Mouse (Mus musculus) kidney, postnatal 0 days (tissue): Measurements from ENCODE around the gene Lypd4. TPM values are rescaled to one million over a fixed set of nuclear protein-coding genes. Genes with fewer than 3 reads are reported as not detected.
A peak's percentile ranks its signal among the peaks of the same experiment; 100 is the strongest.

Source experiments
- ATAC-seq: fragments of 200-750 bp; cut with Nextera tagmentation; replicated peaks from 2 replicates; pipeline ENCODE4 v1.8.0; 2017; ENCODE audit warnings: low read depth, moderate number of reproducible peaks, moderate TSS enrichment, moderate library complexity; ENCODE audit not compliant: low FRiP score
- DNase-seq: peaks from one replicate; pipeline ENCODE4 v3.0.0-alpha.2; 2016; ENCODE audit warnings: low spot score
- H3K27ac ChIP-seq: fragments of 300-500 bp; sonication (generic); 2 replicates; pipeline ENCODE4 v1.5.1; 2014; ENCODE audit warnings: mild to moderate bottlenecking
- H3K27me3 ChIP-seq: fragments of 300-500 bp; sonication (generic); 2 replicates; pipeline ENCODE4 v1.6.1; 2014; ENCODE audit warnings: low read length, mixed read lengths; ENCODE audit not compliant: insufficient read depth
- H3K36me3 ChIP-seq: fragments of 300-500 bp; sonication (generic); 2 replicates; pipeline ENCODE4 v1.6.1; 2014; ENCODE audit warnings: low read length, mixed read lengths; ENCODE audit not compliant: insufficient read depth
- H3K4me1 ChIP-seq: fragments of 300-500 bp; sonication (generic); replicated peaks from 2 replicates; pipeline ENCODE4 v1.6.1; 2014; ENCODE audit warnings: antibody characterized with exemption, low read length, mixed read lengths; ENCODE audit not compliant: insufficient read depth
- H3K4me2 ChIP-seq: fragments of 300-500 bp; sonication (generic); 2 replicates; pipeline ENCODE4 v1.6.1; 2014; ENCODE audit warnings: mild to moderate bottlenecking, low read length, moderate library complexity, mixed read lengths
- H3K4me3 ChIP-seq: fragments of 300-500 bp; sonication (generic); replicated peaks from 2 replicates; pipeline ENCODE4 v1.5.1; 2014; ENCODE audit warnings: low read depth, low read length
- H3K9ac ChIP-seq: fragments of 300-500 bp; sonication (generic); 2 replicates; pipeline ENCODE4 v1.6.1; 2014; ENCODE audit warnings: low read depth, low read length
- H3K9me3 ChIP-seq: fragments of 300-500 bp; sonication (generic); replicated peaks from 2 replicates; pipeline ENCODE4 v1.6.1; 2016; ENCODE audit warnings: low read length, inconsistent platforms, mixed read lengths
- CTCF ChIP-seq: IDR thresholded peaks from 2 replicates; pipeline ENCODE4 v1.5.1; 2016; ENCODE audit warnings: antibody characterized with exemption, low read depth, mild to moderate bottlenecking, moderate library complexity
- WGBS: fragments of 180-500 bp; shearing (Covaris S2); extraction: QIAGEN DNeasy Blood & Tissue Kit; methylation state at CpG from one replicate; pipeline ENCODE4 v1.1.7; 2014; 5-methylcytosine and 5-hydroxymethylcytosine counted together
- polyA plus RNA-seq: library from polyadenylated mRNA; unstranded; fragments of >200 nt; fragmentation: Nextera tagmentation; extraction: Ambion mirVana; gene quantifications from 2 replicates; pipeline ENCODE4 v1.2.1, GENCODE M21; 2015

Lypd4 gene
- polyA plus RNA-seq, 1 experiment from 2014 or later: not detected

DNA sequence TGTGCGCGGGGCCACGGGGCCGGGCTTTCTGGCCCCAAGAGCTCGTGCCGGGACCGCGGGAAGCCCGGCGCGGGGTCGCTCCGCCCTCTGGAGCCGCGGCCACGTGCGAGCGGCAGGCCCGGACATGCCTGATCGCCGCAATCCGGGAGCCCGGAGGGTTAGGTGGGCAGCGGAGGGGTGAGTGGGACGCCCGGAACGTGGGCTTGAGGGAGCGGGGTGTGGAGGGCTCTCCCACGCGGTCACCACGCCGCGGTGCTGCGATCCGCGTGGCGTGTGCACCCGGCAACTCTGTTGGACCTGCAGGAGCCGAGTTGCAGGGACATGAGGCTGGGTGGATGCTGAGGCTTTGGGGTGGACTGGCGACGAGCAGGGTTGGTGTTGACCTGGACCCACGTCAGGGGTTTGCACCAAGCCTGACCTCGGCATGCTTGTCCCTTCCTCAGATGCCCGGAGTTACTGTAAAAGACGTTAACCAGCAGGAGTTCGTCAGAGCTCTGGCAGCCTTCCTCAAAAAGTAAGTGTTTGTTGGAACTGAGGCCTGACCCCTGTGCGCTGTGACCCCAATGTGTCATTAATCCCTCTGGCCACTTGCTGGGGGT, 15.1 kb upstream of the Lypd4 start:
- peak; percentile 58 for DNase-seq
- no peaks in the 10 kb centered on the region for H3K9me3 ChIP-seq
- TF ChIP-seq CTCF: no peak
- H3K27ac ChIP-seq: peak overlapping the region; percentile 89
- WGBS: 0% methylated on average over 47 of the region's 47 CpGs
- H3K27me3 ChIP-seq: no peaks in the 10 kb centered on the region
- H3K4me2 ChIP-seq: peak overlapping the region; percentile 83
- peaks cover 15% of the 10 kb centered on the region; the same call in 1 of the 2 replicates for H3K4me1 ChIP-seq
- ATAC-seq: peak; percentile 2; the same call in 1 of the 2 replicates
- H3K9ac ChIP-seq: peak overlapping the region; percentile 100
- H3K36me3 ChIP-seq: peaks cover 28% of the 10 kb centered on the region; the same call in 1 of the 2 replicates
- H3K4me3 ChIP-seq: peak overlapping the region; percentile 99

DNA sequence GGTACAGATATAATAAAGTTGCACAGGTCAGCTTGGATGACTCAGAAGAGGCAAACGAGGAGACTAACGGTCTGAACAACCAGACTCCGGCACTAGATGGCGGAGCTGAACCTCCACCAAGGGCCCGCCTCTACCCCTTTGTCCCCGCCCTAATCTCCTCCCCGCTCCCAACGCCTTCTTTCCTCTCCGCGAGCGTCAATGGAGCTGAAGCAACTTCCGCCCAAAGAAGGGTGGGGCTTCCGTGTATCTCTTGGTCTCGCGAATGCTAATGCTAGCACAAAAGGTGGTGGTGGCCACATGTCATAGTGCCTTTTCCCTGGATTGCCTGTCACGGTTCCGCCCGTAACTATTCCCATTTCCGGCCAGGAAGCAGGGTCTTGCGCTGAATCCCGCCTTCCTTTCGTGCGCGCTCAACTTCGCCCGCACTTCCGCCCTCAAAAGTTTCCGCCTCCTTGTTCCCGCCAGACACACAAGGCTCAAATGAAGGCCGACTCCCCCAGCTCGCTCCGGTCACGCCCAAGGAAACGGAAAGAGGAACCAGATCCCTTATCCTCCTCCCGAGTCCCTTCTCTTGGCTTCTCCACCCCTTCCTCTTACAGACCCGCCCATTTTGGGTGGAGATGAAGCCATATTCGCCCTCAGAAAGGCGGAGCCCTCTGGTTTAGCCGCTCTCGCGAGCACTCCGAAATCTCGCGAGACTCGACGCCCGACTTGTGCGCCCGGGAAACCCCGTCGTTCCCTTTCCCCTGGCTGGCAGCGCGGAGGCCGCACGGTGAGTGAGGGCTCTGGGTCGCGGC, 14.4 kb upstream of the Lypd4 start, which contains the start of gene Rps19:
Rps19 (plus strand) TSS at position 476 of the 797 bp plus-strand sequence.
- Histone ChIP-seq H3K27ac (peak within 1 kb of the TSS; percentile 89), H3K9me3 (no peaks in the 10 kb centered on the region), H3K4me2 (peak within 1 kb of the TSS; percentile 83), H3K9ac (peak within 1 kb of the TSS; percentile 100), H3K36me3 (peaks cover 21% of the 10 kb centered on the region; the same call in 1 of the 2 replicates), H3K4me1 (peaks cover 15% of the 10 kb centered on the region; the same call in 1 of the 2 replicates), H3K27me3 (no peaks in the 10 kb centered on the region), H3K4me3 (peak within 1 kb of the TSS; percentile 99)
- DNase-seq (peak; percentile 100), ATAC-seq (peak; percentile 93)
- WGBS: under 1% methylated on average over 57 of the region's 57 CpGs
- TF ChIP-seq CTCF: peak; percentile 71

DNA sequence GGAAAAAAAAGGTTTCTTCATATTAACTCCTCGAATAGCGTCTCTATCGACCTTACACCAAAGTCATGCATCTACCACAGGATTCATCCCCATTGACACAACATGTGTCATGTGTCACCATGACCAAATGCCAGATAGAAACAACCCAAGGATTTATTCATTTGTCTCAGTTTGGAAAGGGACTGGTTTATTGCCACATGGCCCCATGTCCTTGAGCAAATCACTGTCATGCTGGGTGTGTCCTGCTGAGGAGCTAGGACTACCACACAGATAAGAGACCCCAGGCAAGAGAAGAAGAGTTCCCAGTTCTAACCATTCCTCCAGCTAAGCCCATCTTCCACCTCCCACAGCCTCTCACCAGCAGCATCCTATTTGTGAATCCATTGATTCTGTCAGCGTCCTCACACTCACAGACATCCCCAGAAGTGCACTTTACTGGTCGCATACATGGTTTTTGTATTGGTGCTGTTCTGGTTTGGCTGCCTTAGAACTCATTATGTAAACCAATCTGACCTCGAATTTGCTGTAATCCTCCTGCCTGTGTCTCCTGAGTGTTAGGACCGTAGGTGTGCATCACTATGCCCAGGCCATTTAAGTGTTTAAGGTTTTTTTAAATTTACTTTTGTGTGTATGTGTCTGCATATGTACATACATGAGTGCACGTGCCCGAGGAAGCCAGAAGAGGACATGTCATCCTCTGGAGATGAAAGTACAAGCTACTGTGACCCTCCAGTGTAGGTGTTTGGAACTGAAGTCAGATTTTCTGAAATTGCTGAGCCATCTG, 12.9 kb upstream of the Lypd4 start:
- no peak for TF ChIP-seq CTCF
- Histone ChIP-seq H3K27ac (no peak overlapping the region), H3K36me3 (peaks cover 9% of the 10 kb centered on the region; the same call in 1 of the 2 replicates), H3K4me1 (peaks cover 15% of the 10 kb centered on the region; the same call in 1 of the 2 replicates), H3K9ac (no peak overlapping the region), H3K4me3 (no peak overlapping the region), H3K9me3 (no peaks in the 10 kb centered on the region), H3K27me3 (no peaks in the 10 kb centered on the region), H3K4me2 (no peak overlapping the region)
- DNase-seq: no peak
- no peak for ATAC-seq
- 93% methylated on average over 9 of the region's 9 CpGs for WGBS

DNA sequence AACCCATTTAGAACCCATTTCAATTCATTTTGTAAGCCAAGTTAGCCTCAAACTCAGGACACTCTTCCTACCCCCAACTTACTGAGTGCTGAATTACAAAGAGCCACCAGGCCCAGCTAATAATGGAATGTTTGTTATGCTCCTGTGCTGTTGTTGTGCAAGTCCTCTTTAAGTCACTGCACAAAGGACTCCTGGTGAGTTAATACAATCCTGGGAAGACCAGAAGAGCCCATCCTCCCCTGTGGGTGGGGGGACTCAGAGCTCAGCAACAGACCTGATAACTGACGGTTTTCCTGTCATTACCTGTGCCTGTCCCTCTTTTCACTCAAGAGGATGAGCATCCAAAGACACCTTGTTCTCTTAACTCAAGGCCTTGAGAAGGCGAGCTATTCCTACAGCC, 9.9 kb upstream of the Lypd4 start:
- H3K36me3 ChIP-seq: no peaks in the 10 kb centered on the region
- no peak for DNase-seq
- TF ChIP-seq CTCF: no peak
- H3K9me3 ChIP-seq: no peaks in the 10 kb centered on the region
- no peaks in the 10 kb centered on the region for H3K27me3 ChIP-seq
- 33% methylated on average over 2 of the region's 2 CpGs for WGBS
- H3K9ac ChIP-seq: no peak overlapping the region
- ATAC-seq: no peak
- H3K4me3 ChIP-seq: no peak overlapping the region
- H3K4me1 ChIP-seq: 0 out of 2 replicates have a peak, but pooled peaks cover 3% of the 10 kb centered on the region
- no peak overlapping the region for H3K27ac ChIP-seq
- H3K4me2 ChIP-seq: no peak overlapping the region

DNA sequence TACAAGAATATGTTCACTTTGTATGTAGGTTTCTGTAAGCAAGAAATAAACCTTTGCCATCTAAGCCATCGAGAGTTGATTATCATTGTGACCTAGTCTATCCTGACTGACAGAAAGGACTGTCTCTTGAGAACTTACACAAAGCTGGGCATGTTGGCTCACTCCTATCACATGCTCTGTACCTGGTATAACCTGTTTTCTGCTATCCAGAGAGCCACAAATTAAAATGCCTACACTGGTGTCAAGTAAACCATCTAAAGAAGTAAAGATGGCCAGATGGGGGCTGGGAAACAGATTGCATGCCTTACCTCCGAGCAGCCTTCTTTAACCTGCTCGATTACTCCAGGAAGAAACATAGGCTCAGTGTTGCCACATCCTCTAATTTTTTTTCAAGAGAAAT, 7.8 kb upstream of the Lypd4 start:
- no peak overlapping the region for H3K27ac ChIP-seq
- TF ChIP-seq CTCF: no peak
- ATAC-seq (no peak), DNase-seq (no peak)
- H3K4me2 ChIP-seq: no peak overlapping the region
- H3K27me3 ChIP-seq: no peaks in the 10 kb centered on the region
- 71% methylated on average over 3 of the region's 3 CpGs for WGBS
- H3K4me3 ChIP-seq: no peak overlapping the region
- H3K9ac ChIP-seq: no peak overlapping the region
- no peaks in the 10 kb centered on the region for H3K36me3 ChIP-seq
- H3K4me1 ChIP-seq: 0 out of 2 replicates have a peak, but pooled peaks cover 3% of the 10 kb centered on the region
- H3K9me3 ChIP-seq: no peaks in the 10 kb centered on the region

DNA sequence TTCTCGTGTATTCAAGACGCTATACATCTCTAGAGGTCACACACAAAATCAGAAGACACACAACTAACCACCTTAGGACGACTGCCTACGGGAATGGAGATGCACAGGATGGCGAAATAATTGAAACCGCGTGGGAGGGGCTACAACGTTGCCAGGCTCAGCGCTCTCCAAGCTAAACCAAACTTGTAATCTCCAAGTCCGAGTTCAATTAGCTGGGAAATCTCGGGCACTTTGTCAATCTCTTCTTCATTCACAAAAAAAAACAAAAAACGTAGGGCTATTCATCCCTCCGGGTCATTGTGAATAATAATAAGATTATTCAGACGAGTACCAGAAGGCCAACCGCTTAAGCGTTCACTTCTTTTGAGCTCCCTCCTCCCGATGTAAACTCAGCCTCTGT, 661 bp downstream of the Lypd4 start:
- H3K9me3 ChIP-seq: no peaks in the 10 kb centered on the region
- no peak for DNase-seq
- no peak for ATAC-seq
- H3K9ac ChIP-seq: no peak overlapping the region
- H3K36me3 ChIP-seq: no peaks in the 10 kb centered on the region
- no peak overlapping the region for H3K27ac ChIP-seq
- H3K4me2 ChIP-seq: no peak overlapping the region
- no peaks in the 10 kb centered on the region for H3K4me1 ChIP-seq
- WGBS: 69% methylated on average over 17 of the region's 17 CpGs
- no peak overlapping the region for H3K4me3 ChIP-seq
- no peaks in the 10 kb centered on the region for H3K27me3 ChIP-seq
- TF ChIP-seq CTCF: no peak
